Mouse (Mus musculus) intestine, embryonic 16.5 days (tissue): ENCODE results near the gene Gm10944. TPM values are rescaled to one million over a fixed set of nuclear protein-coding genes. Genes with fewer than 3 reads are reported as not detected.

ENCODE experiments used
- ATAC-seq: fragments of 200-750 bp; cut with Nextera tagmentation; 2 replicates; pipeline ENCODE4 v1.8.0; 2017; ENCODE audit warnings: moderate TSS enrichment, moderate library complexity
- H3K27ac ChIP-seq: fragments of 300-500 bp; sonication (generic); 2 replicates; pipeline ENCODE4 v1.5.1; 2014; ENCODE audit warnings: mild to moderate bottlenecking, low read length
- H3K27me3 ChIP-seq: fragments of 300-500 bp; sonication (generic); replicated peaks from 2 replicates; pipeline ENCODE4 v1.6.1; 2014; ENCODE audit warnings: low read length, control low read depth, mixed read lengths; ENCODE audit not compliant: control insufficient read depth, insufficient read depth
- H3K36me3 ChIP-seq: fragments of 300-500 bp; sonication (generic); 2 replicates; pipeline ENCODE4 v1.6.1; 2014; ENCODE audit warnings: low read length, control low read depth; ENCODE audit not compliant: control insufficient read depth, insufficient read depth
- H3K4me1 ChIP-seq: fragments of 300-500 bp; sonication (generic); 2 replicates; pipeline ENCODE4 v1.6.1; 2014; ENCODE audit warnings: low read length, control low read depth, mixed read lengths; ENCODE audit not compliant: control insufficient read depth, insufficient read depth
- H3K4me2 ChIP-seq: fragments of 300-500 bp; sonication (generic); 2 replicates; pipeline ENCODE4 v1.6.1; 2014; ENCODE audit warnings: low read depth, low read length, control low read depth
- H3K4me3 ChIP-seq: fragments of 300-500 bp; sonication (generic); 2 replicates; pipeline ENCODE4 v1.5.1; 2014; ENCODE audit warnings: mild to moderate bottlenecking, low read length
- H3K9ac ChIP-seq: fragments of 300-500 bp; sonication (generic); 2 replicates; pipeline ENCODE4 v1.6.1; 2014; ENCODE audit warnings: low read depth, low read length
- H3K9me3 ChIP-seq: fragments of 300-500 bp; sonication (generic); 2 replicates; pipeline ENCODE4 v1.6.1; 2016; ENCODE audit warnings: low read length, control low read depth; ENCODE audit not compliant: control insufficient read depth
- WGBS: fragments of 180-500 bp; shearing (Covaris S2); extraction: QIAGEN DNeasy Blood & Tissue Kit; methylation state at CpG from one replicate; pipeline ENCODE4 v1.1.7; 2014; 5-methylcytosine and 5-hydroxymethylcytosine counted together
- polyA plus RNA-seq: library from polyadenylated mRNA; unstranded; fragments of >200 nt; fragmentation: Nextera tagmentation; extraction: Ambion mirVana; gene quantifications from 2 replicates; pipeline ENCODE4 v1.2.1, GENCODE M21; 2015

Gene Gm10944
- not detected in 2 replicates for polyA plus RNA-seq

GRCm38 (mm10) chr10:10681048-10681447 is at the start of gene Gm10944:
Gene Gm10944, plus strand, starts transcription at chr10:10681348.
- Histone ChIP-seq H3K9ac (no peak within 1 kb of the TSS), H3K27ac (no peak within 1 kb of the TSS), H3K4me2 (no peak within 1 kb of the TSS), H3K36me3 (no peaks in the 10 kb centered on the region), H3K9me3 (no peaks in the 10 kb centered on the region), H3K27me3 (no peaks in the 10 kb centered on the region), H3K4me1 (no peaks in the 10 kb centered on the region), H3K4me3 (no peak within 1 kb of the TSS)
- 90% methylated on average over 1 of the region's 1 CpGs for WGBS
- no peak for ATAC-seq

GRCm38 (mm10) chr10:10655991-10656390 is 25.2 kb upstream of the Gm10944 start:
- H3K4me1 ChIP-seq, result no peaks in the 10 kb centered on the region
- H3K27ac ChIP-seq, result no peak overlapping the region
- no peak overlapping the region for H3K4me3 ChIP-seq
- H3K27me3 ChIP-seq, result no peaks in the 10 kb centered on the region
- ATAC-seq, result no peak
- H3K36me3 ChIP-seq, result no peaks in the 10 kb centered on the region
- no peak overlapping the region for H3K4me2 ChIP-seq
- no peaks in the 10 kb centered on the region for H3K9me3 ChIP-seq
- no peak overlapping the region for H3K9ac ChIP-seq

GRCm38 (mm10) chr10:10656621-10657020 is 24.5 kb upstream of the Gm10944 start:
- 81% methylated on average over 4 of the region's 4 CpGs for WGBS
- ATAC-seq, result no peak
- Histone ChIP-seq H3K4me2 (no peak overlapping the region), H3K9me3 (no peaks in the 10 kb centered on the region), H3K36me3 (no peaks in the 10 kb centered on the region), H3K4me3 (no peak overlapping the region), H3K9ac (no peak overlapping the region), H3K27ac (no peak overlapping the region), H3K4me1 (no peaks in the 10 kb centered on the region), H3K27me3 (no peaks in the 10 kb centered on the region)

GRCm38 (mm10) chr10:10659161-10659560 is 22.0 kb upstream of the Gm10944 start:
- Histone ChIP-seq H3K27me3 (no peaks in the 10 kb centered on the region), H3K4me2 (no peak overlapping the region), H3K4me1 (no peaks in the 10 kb centered on the region), H3K9ac (no peak overlapping the region), H3K36me3 (no peaks in the 10 kb centered on the region), H3K4me3 (no peak overlapping the region), H3K9me3 (no peaks in the 10 kb centered on the region), H3K27ac (no peak overlapping the region)
- WGBS, result 88% methylated on average over 3 of the region's 3 CpGs
- ATAC-seq, result no peak

- H3K9ac ChIP-seq, result no peak overlapping the region
- H3K4me3 ChIP-seq, result no peak overlapping the region
- no peak overlapping the region for H3K4me2 ChIP-seq
- ATAC-seq, result no peak
- no peaks in the 10 kb centered on the region for H3K4me1 ChIP-seq
- H3K27ac ChIP-seq, result no peak overlapping the region
- H3K27me3 ChIP-seq, result no peaks in the 10 kb centered on the region
- H3K9me3 ChIP-seq, result no peaks in the 10 kb centered on the region
- WGBS, result 74% methylated on average over 3 of the region's 3 CpGs
- H3K36me3 ChIP-seq, result no peaks in the 10 kb centered on the region
Measured at GRCm38 (mm10) chr10:10659976-10660375, 21.2 kb upstream of the Gm10944 start.

- peak overlapping the region; percentile 60 for H3K9ac ChIP-seq
- 4% methylated on average over 35 of the region's 35 CpGs for WGBS
- ATAC-seq, result 0 out of 2 replicates have a peak, but pooled peaks have one; percentile 18
Measured at GRCm38 (mm10) chr10:10688907-10689667, 7.9 kb downstream of the Gm10944 start.

GRCm38 (mm10) chr10:10689668-10690223 is 8.6 kb downstream of the Gm10944 start:
- Histone ChIP-seq H3K36me3 (no peaks in the 10 kb centered on the region), H3K9me3 (no peaks in the 10 kb centered on the region), H3K4me3 (peak overlapping the region; percentile 44), H3K4me2 (peak overlapping the region; percentile 78), H3K4me1 (peaks cover 7% of the 10 kb centered on the region), H3K9ac (peak overlapping the region; percentile 60; the same call in 1 of the 2 replicates), H3K27ac (no peak overlapping the region), H3K27me3 (no peaks in the 10 kb centered on the region; the same call in 1 of the 2 replicates)
- WGBS, result 17% methylated on average over 11 of the region's 11 CpGs
- no peak for ATAC-seq

More at GRCm38 (mm10) chr10:10688907-10689667, 7.9 kb downstream of the Gm10944 start:
- no peak overlapping the region for H3K27ac ChIP-seq
- H3K4me2 ChIP-seq, result peak overlapping the region; percentile 78
- H3K4me1 ChIP-seq, result peaks cover 7% of the 10 kb centered on the region
- no peaks in the 10 kb centered on the region for H3K36me3 ChIP-seq
- no peaks in the 10 kb centered on the region for H3K9me3 ChIP-seq
- no peaks in the 10 kb centered on the region; the same call in 1 of the 2 replicates for H3K27me3 ChIP-seq
- peak overlapping the region; percentile 44 for H3K4me3 ChIP-seq

GRCm38 (mm10) chr10:10697497-10697896 is 16.3 kb downstream of the Gm10944 start:
- no peak overlapping the region for H3K4me3 ChIP-seq
- no peaks in the 10 kb centered on the region for H3K36me3 ChIP-seq
- ATAC-seq, result no peak
- no peaks in the 10 kb centered on the region for H3K4me1 ChIP-seq
- no peaks in the 10 kb centered on the region for H3K9me3 ChIP-seq
- no peaks in the 10 kb centered on the region for H3K27me3 ChIP-seq
- WGBS, result 66% methylated on average over 6 of the region's 6 CpGs
- H3K4me2 ChIP-seq, result no peak overlapping the region
- no peak overlapping the region for H3K27ac ChIP-seq
- no peak overlapping the region for H3K9ac ChIP-seq

GRCm38 (mm10) chr10:10700903-10701302 is 19.8 kb downstream of the Gm10944 start:
- no peak for ATAC-seq
- H3K27ac ChIP-seq, result no peak overlapping the region
- H3K4me2 ChIP-seq, result no peak overlapping the region
- H3K9ac ChIP-seq, result no peak overlapping the region
- no peaks in the 10 kb centered on the region for H3K4me1 ChIP-seq
- H3K27me3 ChIP-seq, result no peaks in the 10 kb centered on the region
- no peak overlapping the region for H3K4me3 ChIP-seq
- H3K9me3 ChIP-seq, result no peaks in the 10 kb centered on the region
- 43% methylated on average over 1 of the region's 1 CpGs for WGBS
- H3K36me3 ChIP-seq, result no peaks in the 10 kb centered on the region
